Mouse (Mus musculus): ENCODE results near the gene C1rl. TPM values are rescaled to one million over a fixed set of nuclear protein-coding genes. Genes with fewer than 3 reads are reported as not detected.
"Not testable (repeated sequence)": the region's sequence is repeated elsewhere in the genome, so short reads cannot be mapped to it uniquely, and the experiment has no call there.

Gene C1rl
- polyA plus RNA-seq, 1 experiment from 2014 or later: 0.85 TPM

GRCm38 (mm10) chr6:124472801-124473200, 20.1 kb upstream of the C1rl start:
- DNase-seq (ENCODE audit: low spot score): peak; percentile 34

- DNase-seq (ENCODE audit: low spot score): no peak
Observed at GRCm38 (mm10) chr6:124474621-124475020, 18.3 kb upstream of the C1rl start.

GRCm38 (mm10) chr6:124475335-124476075, 17.4 kb upstream of the C1rl start:
- DNase-seq (ENCODE audit: low spot score): not testable (repeated sequence)

GRCm38 (mm10) chr6:124476216-124476615, 16.7 kb upstream of the C1rl start:
- no peak for DNase-seq (ENCODE audit: low spot score)

- no peak for DNase-seq (ENCODE audit: low spot score)
Observed at GRCm38 (mm10) chr6:124476796-124477195, 16.1 kb upstream of the C1rl start.

GRCm38 (mm10) chr6:124477221-124477655, 15.7 kb upstream of the C1rl start:
- DNase-seq (ENCODE audit: low spot score): no peak

GRCm38 (mm10) chr6:124477922-124478651, 14.8 kb upstream of the C1rl start:
- no peak for DNase-seq (ENCODE audit: low spot score)

GRCm38 (mm10) chr6:124478874-124479572, 13.9 kb upstream of the C1rl start:
- no peak for DNase-seq (ENCODE audit: low spot score)

- no peak for DNase-seq (ENCODE audit: low spot score)
Observed at GRCm38 (mm10) chr6:124479573-124479930, 13.4 kb upstream of the C1rl start.

- peak; percentile 56 for DNase-seq (ENCODE audit: low spot score)
Observed at GRCm38 (mm10) chr6:124480295-124480694, 12.6 kb upstream of the C1rl start.

GRCm38 (mm10) chr6:124481571-124481970, 11.3 kb upstream of the C1rl start:
- peak; percentile 20 for DNase-seq (ENCODE audit: low spot score)

GRCm38 (mm10) chr6:124483831-124484230, 9.1 kb upstream of the C1rl start:
- not testable (repeated sequence) for DNase-seq (ENCODE audit: low spot score)

GRCm38 (mm10) chr6:124484851-124485250, 8.1 kb upstream of the C1rl start:
- no peak for DNase-seq (ENCODE audit: low spot score)

- DNase-seq (ENCODE audit: low spot score): no peak
Observed at GRCm38 (mm10) chr6:124485414-124486144, 7.3 kb upstream of the C1rl start.

GRCm38 (mm10) chr6:124487509-124487908, 5.4 kb upstream of the C1rl start:
- no peak for DNase-seq (ENCODE audit: low spot score)

GRCm38 (mm10) chr6:124488952-124489351, 4.0 kb upstream of the C1rl start:
- DNase-seq (ENCODE audit: low spot score): no peak

GRCm38 (mm10) chr6:124491427-124491826, 1.5 kb upstream of the C1rl start:
- peak; percentile 27 for DNase-seq (ENCODE audit: low spot score)

- no peak for DNase-seq (ENCODE audit: low spot score)
Observed at GRCm38 (mm10) chr6:124493886-124494285, 973 bp downstream of the C1rl start.

GRCm38 (mm10) chr6:124496054-124496453, 3.1 kb downstream of the C1rl start:
- DNase-seq (ENCODE audit: low spot score): no peak

GRCm38 (mm10) chr6:124499914-124500566, 7.1 kb downstream of the C1rl start:
- DNase-seq (ENCODE audit: low spot score): no peak

- DNase-seq (ENCODE audit: low spot score): no peak
Observed at GRCm38 (mm10) chr6:124501473-124501872, 8.6 kb downstream of the C1rl start.

All from thymus, postnatal 0 days (tissue).